Mouse (Mus musculus): ENCODE results near the gene Mfap1a.
"Not testable (repeated sequence)": the region's sequence is repeated elsewhere in the genome, so short reads cannot be mapped to it uniquely, and the experiment has no call there.

The Mfap1a gene

DNA sequence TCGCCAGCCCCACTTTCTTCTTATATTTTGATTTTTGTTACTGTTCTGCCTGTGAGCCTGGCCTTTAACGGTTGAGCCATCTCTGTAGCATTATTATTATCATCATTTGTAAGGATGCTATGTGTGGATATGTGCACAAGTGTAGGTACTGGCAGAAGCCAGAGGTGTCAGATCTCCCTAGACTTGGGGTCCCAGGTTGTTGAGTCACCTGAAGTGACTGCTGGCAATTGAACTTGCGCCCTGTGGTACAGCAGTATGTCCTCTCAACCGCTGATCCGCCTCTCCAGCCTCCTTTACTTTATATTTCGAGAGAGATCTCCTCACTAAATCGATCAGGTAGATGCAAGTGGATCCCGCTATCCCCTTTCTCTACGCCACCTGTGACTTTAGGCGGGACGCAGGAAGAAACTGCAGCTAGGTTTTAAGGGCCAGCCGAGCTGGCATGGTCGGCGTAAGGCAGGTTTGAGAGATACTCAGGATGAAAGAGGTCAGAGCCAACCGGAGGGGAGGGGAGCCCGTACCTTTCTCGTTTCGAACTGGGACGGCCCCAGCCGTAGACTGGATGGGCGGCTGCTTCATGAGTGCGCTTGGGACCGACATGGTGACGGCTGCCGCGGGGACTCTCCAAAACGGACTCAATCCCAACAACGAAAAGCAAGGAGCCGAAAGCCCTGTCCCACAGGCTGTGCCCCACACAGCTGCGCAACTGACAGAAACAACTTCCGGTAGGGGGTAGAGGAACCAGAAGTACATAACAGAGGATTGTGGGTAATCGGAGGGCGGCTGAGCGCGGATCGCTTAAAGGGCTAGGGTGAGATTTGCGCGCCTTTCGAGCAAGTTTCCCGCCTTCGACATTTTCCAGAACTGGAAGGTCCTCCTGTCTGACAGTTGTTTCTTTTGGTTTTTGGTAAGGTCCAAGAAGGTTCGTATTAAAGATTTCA, at the start of gene Mfap1a, which contains the start of gene Wdr76:
Gene Mfap1a, minus strand, starts transcription at position 724 of the 941 bp plus-strand sequence.
Gene Wdr76, plus strand, starts transcription at position 782 of the 941 bp plus-strand sequence.
- in situ Hi-C loops (cut with MboI, MseI): loop anchor here in 1 of 2 experiments (5.0 kb wide), 1 partner anchor 34 kb away; the partner anchor contains the start of gene Mfap1b

DNA sequence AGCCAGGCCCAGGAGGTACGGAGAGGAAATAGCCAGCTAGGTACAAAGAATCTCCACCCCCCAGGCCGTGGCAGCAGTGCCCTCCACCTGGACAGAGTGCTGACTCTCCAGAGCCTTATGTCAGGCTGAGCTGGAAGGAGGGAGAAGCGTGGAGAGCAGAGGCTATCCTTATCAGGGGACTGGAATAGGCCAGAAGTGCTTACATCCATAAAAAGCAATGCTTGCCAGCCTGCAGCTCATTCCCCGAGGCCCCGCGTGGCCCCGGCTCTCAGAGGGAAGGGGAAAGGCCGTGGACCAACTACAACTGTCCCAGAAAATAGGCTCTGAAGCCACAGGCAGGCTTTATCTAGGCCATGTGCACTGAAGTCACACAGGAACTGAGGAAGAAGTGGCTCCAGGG, 44.8 kb upstream of the Mfap1a start:
- in situ Hi-C loops (cut with MboI, MseI): no loop called here

DNA sequence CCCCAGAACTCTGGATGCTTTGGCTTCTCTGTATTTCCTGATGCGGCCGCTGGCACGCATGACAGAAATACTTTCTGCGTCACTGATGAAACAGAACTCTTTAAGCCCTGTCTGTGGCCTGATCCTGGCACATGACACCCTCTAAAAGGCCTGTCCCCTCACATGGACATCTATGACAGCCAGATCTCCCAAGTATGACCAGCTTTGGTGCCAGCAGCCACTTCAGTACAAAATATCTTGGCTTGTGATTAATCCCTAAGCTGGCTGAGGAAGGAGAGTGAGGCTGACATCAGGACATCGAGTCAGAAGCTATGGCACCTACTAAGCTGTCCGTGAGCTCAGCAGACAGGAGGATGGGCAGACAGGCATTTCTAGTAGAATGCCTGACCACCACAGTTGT, 43.2 kb upstream of the Mfap1a start:
- in situ Hi-C loops (cut with MboI, MseI): loop anchor here in 1 of 2 experiments (10.0 kb wide), 1 partner anchor 425 kb away; no protein-coding TSS in a partner anchor

DNA sequence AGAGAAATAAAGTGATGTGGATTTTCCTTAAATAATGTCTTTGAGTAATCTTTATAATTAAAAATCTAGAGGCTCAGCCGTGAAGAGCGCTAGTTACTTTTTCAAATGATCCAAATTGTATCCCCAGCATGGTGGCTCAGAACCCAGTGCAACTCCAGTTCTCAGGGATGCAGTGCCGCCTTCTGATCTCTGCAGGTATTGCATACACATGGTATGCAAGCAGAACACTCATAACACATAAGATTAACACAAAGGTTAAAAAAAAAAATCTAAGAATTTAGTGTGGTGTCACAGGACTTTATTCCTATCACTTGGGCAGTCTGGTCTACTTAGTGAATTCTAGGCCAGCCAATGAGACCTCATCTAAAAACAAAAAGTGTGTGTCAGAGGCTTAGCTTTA, 38.4 kb upstream of the Mfap1a start:
- in situ Hi-C loops (cut with MboI, MseI): loop anchor here in 1 of 2 experiments (10.0 kb wide), 1 partner anchor 430 kb away; no protein-coding TSS in a partner anchor

DNA sequence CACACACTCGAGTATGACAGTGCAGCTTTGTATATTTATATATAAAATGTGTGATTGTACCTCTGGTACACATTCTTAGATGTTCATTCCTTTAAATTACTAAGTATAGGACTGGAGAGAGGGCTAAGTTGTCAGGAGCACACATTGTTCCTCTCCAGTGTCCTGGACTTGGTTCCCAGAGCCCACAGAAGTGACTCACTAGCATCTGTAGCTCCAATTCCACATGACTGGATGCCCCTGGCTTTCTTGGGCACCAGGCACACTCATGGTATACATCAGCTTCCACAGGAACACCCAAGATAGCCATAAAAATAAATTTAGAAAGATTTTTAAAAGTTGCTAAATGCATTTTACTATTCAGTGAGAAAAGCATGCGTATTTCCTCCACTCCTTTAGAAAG, 18.6 kb upstream of the Mfap1a start:
- in situ Hi-C loops (cut with MboI, MseI): loop anchor here (5.0 kb wide), 1 partner anchor 38 kb away; no protein-coding TSS in a partner anchor

DNA sequence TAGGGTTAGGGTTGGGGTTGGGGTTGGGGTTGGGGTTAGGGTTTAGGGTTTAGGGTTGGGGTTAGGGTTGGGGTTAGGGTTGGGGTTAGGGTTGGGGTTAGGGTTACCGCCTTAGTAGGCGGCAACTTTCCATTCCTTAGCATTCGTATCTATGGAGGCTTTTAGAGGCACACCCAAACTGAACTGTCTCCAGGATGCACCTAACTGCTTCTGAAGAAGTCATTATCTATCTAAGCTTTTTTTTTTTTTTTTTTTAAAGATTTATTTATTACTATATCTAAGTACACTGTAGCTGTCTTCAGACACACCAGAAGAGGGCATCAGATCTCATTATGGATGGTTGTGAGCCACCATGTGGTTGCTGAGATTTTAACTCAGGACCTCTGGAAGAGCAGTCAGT, 16.4 kb upstream of the Mfap1a start:
- in situ Hi-C loops (cut with MboI, MseI): not testable (repeated sequence)

DNA sequence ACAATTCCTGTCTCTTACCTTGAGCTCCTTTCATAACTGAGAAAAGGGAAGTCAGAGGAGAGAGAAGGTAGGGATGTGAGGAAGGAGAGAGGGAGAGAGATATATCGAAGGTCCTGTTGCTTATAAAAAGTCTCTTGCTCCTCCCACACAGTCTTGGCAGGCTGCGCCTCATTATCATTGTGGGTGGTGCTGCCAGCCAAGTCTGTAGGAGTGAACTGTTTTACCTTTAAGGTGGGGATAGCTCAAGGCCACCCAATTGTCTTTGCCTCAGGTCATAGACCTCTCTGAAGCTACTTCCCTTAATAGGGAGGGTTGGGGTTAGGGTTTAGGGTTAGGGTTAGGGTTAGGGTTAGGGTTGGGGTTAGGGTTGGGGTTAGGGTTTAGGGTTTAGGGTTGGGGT, 15.5 kb upstream of the Mfap1a start:
- in situ Hi-C loops (cut with MboI, MseI): no loop called here

DNA sequence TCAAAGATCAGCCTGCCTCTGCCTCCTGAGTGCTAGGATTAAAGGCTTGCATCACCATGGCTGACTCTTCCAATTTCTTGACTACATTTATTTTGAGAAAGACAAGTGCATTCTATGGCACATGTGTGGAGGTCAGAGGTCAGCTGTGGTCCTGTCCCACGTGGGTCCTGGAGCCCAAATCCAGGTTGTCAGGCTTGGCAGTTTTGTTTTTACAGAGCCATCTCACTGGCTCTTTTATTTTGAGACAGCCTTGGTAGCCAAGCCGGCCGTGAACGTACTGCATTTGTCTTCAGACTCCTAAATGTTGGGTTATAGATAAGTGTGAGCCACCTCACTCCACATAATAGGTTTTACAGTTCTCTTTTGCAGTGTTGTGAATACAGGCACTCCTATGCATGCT, 12.2 kb upstream of the Mfap1a start:
- in situ Hi-C loops (cut with MboI, MseI): not testable (repeated sequence)

DNA sequence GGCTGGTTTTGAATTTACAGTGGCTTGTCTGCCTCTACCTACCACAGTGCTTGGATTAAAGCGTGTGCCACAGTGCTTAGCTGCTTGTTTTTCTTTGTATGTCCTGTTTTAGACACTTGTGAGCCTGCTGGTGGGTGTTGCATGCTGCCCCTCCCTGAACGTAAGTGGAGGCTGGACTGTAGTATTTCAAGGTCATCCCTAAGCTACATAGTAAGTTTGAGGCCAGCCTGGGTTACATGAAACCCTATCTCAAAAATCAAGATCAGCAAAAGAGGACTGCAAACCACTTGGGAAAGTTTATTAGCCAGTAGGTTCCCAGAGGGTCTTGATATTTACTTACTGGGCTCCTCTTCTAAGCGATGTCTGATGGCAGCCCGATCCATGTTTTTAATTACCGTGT, 11.6 kb upstream of the Mfap1a start:
- in situ Hi-C loops (cut with MboI, MseI): no loop called here

DNA sequence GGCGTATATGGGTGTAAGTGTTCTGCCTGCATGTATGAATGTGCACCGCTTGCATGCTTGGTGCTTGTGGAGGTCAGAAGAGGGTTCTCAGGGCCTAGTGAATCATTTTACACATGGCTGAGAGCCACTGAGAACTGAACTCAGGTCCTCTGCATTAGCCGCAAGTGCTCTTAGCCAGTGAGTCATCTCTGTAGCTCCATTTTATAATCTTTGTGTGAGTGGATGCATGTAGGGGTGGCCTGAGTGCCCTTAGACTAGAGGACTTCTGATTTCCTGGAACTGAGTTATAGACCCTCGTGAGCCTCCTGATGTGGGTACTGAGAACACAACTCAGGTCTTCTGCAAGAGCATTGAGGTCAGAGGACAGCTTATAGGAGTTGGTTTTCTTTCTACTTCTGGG, 7.7 kb upstream of the Mfap1a start:
- in situ Hi-C loops (cut with MboI, MseI): no loop called here

DNA sequence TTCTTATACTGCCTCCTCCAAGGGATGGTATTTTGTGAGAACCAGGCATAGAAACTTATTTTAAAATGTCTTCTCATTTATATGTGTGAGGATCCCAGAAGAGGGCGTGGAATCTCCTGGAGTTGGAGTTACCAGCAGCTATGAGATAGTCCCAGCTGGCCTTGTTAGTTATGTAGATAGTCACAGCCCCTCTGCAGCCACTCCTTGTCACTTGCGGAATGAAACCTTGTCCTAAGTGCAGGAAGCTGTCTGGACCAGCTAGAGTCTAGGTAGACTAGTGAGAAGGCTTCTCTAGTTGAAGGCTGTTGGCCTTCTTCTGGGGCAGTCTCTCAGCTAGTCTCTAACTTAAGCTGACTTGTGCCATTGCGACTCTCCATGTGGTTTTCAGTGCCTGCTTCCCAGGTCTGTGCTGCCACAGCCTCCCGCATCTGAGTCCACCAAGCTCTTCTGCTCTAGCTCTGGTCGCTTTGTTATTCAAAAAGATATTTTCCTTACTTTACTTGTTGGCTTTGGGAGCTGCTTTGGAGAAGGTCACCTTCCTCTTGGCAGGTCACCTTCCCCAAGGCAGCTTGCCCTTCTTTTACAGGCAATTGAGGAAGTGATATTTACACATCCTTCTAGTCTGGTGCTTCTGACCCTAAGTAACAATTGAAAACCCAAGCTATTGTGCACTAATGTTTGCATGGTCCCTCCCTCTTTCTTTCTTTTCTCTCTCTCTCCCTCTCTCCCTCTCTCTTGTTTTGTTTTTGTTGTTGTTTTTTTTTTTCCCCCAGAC, 6.7 kb upstream of the Mfap1a start:
- in situ Hi-C loops (cut with MboI, MseI): not testable (repeated sequence)

DNA sequence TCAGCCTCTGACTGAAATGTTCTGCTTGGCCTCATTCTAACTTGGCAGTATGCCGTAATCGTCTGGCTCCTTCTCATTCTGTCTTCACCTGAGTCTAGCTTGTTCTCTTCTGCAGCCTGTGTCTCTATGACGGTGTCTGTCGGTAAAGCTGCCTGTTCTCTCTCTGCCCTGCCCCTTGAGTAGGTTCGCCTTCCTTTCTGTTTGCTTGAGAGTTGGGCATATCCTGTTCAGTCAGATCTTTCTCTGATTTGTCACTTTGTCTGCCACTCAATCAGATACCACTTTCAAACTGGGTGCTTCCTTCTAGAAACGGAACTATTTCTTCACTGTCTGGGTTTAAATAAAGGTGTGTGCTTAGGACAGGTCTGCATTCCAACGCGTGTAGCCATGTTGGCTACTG, 4.9 kb upstream of the Mfap1a start:
- in situ Hi-C loops (cut with MboI, MseI): no loop called here

DNA sequence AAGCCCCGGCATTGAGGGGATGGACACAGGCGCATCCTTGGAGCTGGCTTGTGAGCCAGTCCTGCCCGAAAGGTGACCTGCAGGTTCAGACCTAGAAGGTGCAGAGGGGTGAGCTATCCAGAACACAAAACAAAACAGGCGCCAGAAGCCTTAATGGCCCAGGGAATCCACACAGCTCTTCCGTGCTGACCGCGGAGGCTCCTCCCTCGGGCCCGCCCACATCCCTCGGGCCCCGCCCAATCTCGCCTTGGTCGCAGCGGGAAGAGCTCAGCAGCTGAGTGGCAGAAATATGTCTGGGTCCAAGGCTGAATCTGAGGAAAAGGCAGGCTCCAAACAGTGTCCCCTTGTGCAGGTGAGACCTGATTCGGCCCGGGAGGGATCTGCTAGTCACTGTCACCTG, 3.1 kb upstream of the Mfap1a start:
- in situ Hi-C loops (cut with MboI, MseI): loop anchor here in 1 of 2 experiments (5.0 kb wide), 1 partner anchor 37 kb away; the partner anchor contains the start of gene Mfap1b

DNA sequence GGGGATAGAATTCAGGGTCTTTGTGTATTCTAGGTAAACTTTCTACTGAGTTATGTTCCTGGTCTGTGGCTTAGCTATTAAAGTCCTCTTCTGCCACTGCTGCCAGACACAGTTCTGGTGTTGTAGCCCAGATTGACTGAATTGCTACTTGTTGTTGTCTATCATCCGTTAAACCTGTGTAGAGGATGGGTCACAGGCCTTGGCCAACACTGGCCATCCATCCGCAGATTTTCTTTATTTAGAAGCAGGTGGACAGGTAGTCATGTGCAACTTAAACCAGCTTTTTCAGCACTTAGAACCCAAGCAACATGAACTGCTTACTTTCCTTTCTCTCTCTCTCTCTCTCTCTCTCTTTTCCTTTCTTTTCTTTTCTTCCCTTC, 1.5 kb upstream of the Mfap1a start:
- in situ Hi-C loops (cut with MboI, MseI): loop anchor here in 1 of 2 experiments (5.0 kb wide), 1 partner anchor 36 kb away; the partner anchor contains the start of gene Mfap1b

DNA sequence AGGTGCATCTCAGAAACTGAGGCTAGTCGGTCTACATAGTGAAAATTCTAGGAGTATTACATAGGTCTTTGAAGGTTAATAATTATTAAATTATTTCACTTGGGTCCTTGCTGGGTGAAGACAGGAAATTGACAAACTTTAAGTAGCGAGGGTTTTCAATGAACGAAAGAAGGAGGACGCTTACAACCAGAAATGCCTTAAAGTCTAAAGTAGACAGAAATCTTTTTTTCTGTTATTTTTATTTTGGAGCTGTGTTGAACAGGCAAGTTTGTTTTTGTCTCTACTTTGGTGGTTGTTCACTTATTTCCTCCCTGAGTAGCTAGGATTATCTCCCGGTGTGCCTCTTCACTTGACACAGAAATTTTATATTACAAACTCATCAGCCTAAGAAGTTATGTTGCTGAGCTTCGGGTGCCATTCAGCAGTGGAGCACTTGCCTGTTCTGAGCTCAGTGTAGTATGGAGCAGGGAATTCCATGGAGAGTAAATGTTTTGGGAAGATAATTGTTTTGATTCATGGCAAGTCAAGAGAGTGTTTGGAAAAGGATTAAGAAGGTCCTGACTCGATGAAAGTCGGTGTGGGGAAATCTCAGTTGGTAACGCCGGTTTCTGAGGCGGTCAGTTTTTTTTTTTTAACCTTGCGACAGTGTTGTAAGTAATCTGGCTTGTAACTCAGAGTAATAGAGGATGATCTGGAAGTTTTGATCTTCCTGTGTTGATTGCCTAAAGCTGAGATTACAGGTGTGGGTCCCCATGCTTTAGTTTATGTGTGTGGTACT, 897 bp upstream of the Mfap1a start:
- in situ Hi-C loops (cut with MboI, MseI): loop anchor here in 1 of 2 experiments (5.0 kb wide), 1 partner anchor 35 kb away; the partner anchor contains the start of gene Mfap1b

DNA sequence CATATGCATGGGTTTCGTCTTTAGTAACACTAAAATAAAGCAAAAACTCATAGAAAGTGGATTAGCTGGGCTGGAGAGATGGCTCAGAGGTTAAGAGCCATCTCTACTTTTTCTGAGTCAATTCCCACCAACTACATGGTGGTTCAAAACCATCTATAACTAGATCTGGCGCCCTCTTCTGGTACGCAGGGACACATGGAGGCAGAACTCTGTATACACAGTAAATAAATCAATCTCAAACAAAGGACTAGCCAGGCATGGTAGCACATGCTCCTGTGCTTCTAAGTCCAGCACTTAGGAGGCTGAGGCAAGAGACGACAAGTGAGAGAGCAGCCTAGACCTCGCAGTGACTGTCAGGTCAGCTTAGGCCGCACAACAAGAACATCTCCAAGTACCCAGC, 4.9 kb downstream of the Mfap1a start:
- in situ Hi-C loops (cut with MboI, MseI): not testable (repeated sequence)

DNA sequence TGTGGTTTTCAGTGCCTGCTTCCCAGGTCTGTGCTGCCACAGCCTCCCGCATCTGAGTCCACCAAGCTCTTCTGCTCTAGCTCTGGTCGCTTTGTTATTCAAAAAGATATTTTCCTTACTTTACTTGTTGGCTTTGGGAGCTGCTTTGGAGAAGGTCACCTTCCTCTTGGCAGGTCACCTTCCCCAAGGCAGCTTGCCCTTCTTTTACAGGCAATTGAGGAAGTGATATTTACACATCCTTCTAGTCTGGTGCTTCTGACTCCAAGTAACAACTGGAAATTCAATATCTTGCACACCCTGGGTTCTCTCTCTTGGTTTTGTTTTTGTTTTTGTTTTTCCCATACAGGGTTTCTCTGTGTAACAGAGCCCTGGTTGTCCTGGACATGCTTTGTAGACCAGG, 22.1 kb downstream of the Mfap1a start:
- in situ Hi-C loops (cut with MboI, MseI): not testable (repeated sequence)

DNA sequence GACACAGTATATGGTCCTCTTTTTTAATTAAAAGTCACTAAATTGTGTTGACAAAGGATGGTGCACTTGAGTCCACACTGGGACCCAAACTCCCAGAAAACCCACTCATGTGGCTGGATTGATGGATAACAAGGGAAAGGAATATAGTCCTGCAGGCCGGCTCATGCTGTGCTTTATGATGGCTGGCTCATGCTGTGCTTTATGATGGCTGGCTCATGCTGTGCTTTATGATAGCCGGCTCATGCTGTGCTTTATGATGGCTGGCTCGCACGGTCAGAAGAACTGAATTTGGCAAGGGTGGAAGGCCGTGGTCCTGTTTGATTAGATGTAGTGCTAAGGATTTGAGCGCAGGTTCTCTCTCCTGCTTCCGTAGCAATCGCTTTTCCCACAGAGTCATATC, 22.9 kb downstream of the Mfap1a start:
- in situ Hi-C loops (cut with MboI, MseI): no loop called here

DNA sequence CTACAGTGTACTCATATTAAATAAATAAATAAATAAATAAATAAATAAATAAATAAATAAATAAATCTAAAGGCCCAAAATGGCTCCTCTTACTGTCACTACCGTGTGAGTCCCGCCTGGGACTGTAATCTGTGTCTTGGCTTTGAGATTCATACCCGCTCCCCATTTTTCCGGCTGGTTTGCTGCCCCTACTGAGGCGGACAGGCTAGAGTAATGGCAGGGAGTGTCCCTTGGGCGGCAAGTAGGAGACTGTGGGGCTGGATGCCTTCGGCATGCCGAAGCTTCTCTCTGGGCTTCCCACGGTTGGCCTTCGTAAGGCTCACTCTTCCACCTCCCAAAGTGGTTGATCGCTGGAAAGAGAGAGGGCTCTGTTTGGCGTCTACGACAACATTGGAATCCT, 25.5 kb downstream of the Mfap1a start:
- in situ Hi-C loops (cut with MboI, MseI): not testable (repeated sequence)

DNA sequence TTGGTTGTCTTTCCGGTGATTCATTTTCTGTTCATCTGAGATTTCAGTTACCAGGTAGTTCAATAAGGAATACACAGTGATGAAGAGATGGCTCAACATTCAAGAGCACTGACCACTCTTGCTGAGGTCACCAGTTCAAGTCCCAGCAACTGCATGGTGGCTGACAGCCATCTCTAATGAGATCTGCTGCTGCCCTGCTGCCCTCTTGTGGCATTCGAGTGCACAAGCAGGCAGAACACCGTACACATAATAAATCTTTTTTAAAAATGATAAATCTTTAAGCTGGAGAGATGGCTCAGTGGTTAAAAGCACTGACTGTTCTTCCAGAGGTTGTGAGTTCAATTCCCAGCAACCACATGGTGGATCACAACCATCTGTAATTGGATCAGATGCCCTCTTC, 26.0 kb downstream of the Mfap1a start:
- in situ Hi-C loops (cut with MboI, MseI): no loop called here

All from T-helper 17 cell (primary cell).